Mouse (Mus musculus): ENCODE data around the gene Iqck. TPM values are rescaled to one million over a fixed set of nuclear protein-coding genes. Genes with fewer than 3 reads are reported as not detected.
A peak's percentile ranks its signal among the peaks of the same experiment; 100 is the strongest.

The Iqck gene
- polyA plus RNA-seq, 1 experiment from 2014 or later: 1.1 TPM

- Histone ChIP-seq H3K4me3 (ENCODE audit: low read depth, low read length) (no peak overlapping the region), H3K27ac (replicated peaks) (no peak overlapping the region), H3K36me3 (ENCODE audit: control insufficient read depth, insufficient read depth, low read length) (no peaks in the 10 kb centered on the region), H3K4me2 (replicated peaks; ENCODE audit: low read depth) (no peak overlapping the region), H3K27me3 (ENCODE audit: control insufficient read depth, insufficient read depth, low read length) (no peaks in the 10 kb centered on the region), H3K9ac (ENCODE audit: low read length) (no peak overlapping the region), H3K9me3 (ENCODE audit: control insufficient read depth, low read length) (no peaks in the 10 kb centered on the region), H3K4me1 (replicated peaks; ENCODE audit: control insufficient read depth, insufficient read depth) (no peaks in the 10 kb centered on the region)
- TF ChIP-seq CTCF (IDR thresholded peaks at IDR 0.05; ENCODE audit: low read depth): peak; percentile 73
- no peak for TF ChIP-seq EP300 (optimal IDR thresholded peaks at IDR 0.05)
- DNase-seq (ENCODE audit: low spot score) (peak; percentile 35), ATAC-seq (ENCODE audit: low FRiP score, low TSS enrichment) (0 out of 2 replicates have a peak, but pooled peaks have one; percentile 45)
- 4% methylated on average over 3 of the region's 3 CpGs for WGBS
These were observed 160.2 kb downstream of the Iqck start for GRCm38 (mm10) chr7:119015736-119016135.

GRCm38 (mm10) chr7:119019537-119019936 lies 164.0 kb downstream of the Iqck start:
- Histone ChIP-seq H3K9ac (ENCODE audit: low read length) (no peak overlapping the region), H3K27ac (replicated peaks) (no peak overlapping the region), H3K4me3 (ENCODE audit: low read depth, low read length) (no peak overlapping the region), H3K36me3 (ENCODE audit: control insufficient read depth, insufficient read depth, low read length) (no peaks in the 10 kb centered on the region), H3K9me3 (ENCODE audit: control insufficient read depth, low read length) (no peaks in the 10 kb centered on the region), H3K4me1 (replicated peaks; ENCODE audit: control insufficient read depth, insufficient read depth) (no peaks in the 10 kb centered on the region), H3K27me3 (ENCODE audit: control insufficient read depth, insufficient read depth, low read length) (no peaks in the 10 kb centered on the region), H3K4me2 (replicated peaks; ENCODE audit: low read depth) (no peak overlapping the region)
- DNase-seq (ENCODE audit: low spot score) (peak; percentile 68), ATAC-seq (ENCODE audit: low FRiP score, low TSS enrichment) (peak; percentile 43; the same call in 1 of the 2 replicates)
- TF ChIP-seq EP300 (optimal IDR thresholded peaks at IDR 0.05) (no peak), CTCF (IDR thresholded peaks at IDR 0.05; ENCODE audit: low read depth) (peak; percentile 72)
- WGBS: 15% methylated on average over 4 of the region's 4 CpGs

Other genes starting within 250 kb of the Iqck start
- gene Gde1, start 150.0 kb upstream of the Iqck start, polyA plus RNA-seq (2015; fragmentation: Nextera tagmentation; extraction: Ambion mirVana): 204 and 212 TPM in 2 replicates
- gene Ccp110, start 143.2 kb upstream of the Iqck start, polyA plus RNA-seq (2015; fragmentation: Nextera tagmentation; extraction: Ambion mirVana): 2.6 and 2.7 TPM in 2 replicates
- gene Vps35l, start 115.5 kb upstream of the Iqck start, polyA plus RNA-seq (2015; fragmentation: Nextera tagmentation; extraction: Ambion mirVana): 31.2 and 32.7 TPM in 2 replicates
- 41.7 and 51.4 TPM in 2 replicates for gene Knop1, start 502 bp downstream of the Iqck start, polyA plus RNA-seq (2015; fragmentation: Nextera tagmentation; extraction: Ambion mirVana)
- 0.96 and 1.5 TPM in 2 replicates for gene Gprc5b, start 139.5 kb downstream of the Iqck start, polyA plus RNA-seq (2015; fragmentation: Nextera tagmentation; extraction: Ambion mirVana)

Measured in stomach, postnatal 0 days (tissue).